Mouse (Mus musculus): ENCODE data around the gene Vmn1r163. TPM values are rescaled to one million over a fixed set of nuclear protein-coding genes. Genes with fewer than 3 reads are reported as not detected.

Vmn1r163 gene
- not detected for polyA plus RNA-seq (2014; fragmentation: Illumina TruSeq; extraction: RNeasy Lipid Tissue Mini Kit (QIAGEN cat#74804); ENCODE audit: low read depth, low replicate concordance)

DNA sequence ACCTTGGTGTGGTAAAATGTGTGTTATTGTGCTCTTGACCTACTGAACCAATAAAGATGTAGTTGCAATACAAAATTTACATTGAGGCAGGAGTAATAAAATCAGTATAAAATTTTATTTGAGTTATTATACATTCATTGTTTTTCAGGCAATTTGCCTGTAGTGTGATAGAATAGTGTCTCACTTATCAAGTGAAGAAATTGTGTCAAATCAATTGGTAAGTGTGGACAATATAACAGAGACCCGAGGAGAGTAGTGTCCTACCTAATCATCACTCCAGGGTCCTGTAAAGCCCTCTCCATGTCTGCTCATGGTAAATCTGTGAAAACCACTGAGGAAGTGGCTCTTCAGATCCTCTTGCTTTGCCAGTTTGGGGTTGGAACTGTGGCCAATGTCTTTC is at the start of gene Vmn1r163:
Gene Vmn1r163, plus strand, starts transcription at position 301 of the 400 bp plus-strand sequence.

DNA sequence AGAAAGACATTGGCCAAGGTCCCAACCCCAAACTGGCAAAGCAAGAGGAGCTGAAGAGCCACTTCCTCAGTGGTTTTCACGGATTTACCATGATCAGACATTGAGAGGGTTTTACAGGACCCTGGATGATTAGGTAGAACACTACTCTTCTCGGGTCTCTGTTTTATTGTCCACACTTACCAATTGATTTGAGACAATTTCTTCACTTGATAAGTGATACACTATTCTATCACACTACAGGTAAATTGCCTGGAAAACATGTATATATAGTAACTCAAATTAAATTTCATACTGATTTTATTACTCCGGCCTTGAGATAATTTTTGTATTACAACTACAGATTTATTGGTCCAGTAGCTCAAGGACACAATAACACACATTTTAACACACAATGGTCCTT is 35.5 kb upstream of the Vmn1r163 start, which contains the start of gene Gm4216:
Gene Gm4216, minus strand, starts transcription at position 101 of the 400 bp plus-strand sequence.

DNA sequence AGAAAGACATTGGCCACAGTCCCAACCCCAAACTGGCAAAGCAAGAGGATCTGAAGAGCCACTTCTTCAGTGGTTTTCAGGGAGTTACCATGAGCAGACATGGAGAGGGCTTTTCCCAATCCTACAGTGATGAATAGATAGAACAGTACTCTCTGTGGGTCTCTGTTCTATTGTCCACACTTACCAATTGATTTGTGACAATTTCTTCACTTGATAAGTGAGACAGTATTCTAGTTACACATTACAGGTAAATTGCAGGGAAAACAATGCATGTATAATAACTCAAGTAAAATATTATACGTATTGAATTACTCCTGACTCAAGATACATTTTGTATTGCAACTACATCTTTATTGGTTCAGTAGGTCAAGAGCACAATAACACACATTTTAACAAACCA is 12.0 kb downstream of the Vmn1r163 start, which contains the start of gene Gm8720:
Gene Gm8720, minus strand, starts transcription at position 101 of the 400 bp plus-strand sequence.

Other genes with a start within 250 kb of the Vmn1r163 start
- gene Vmn1r159, start 211.9 kb upstream of the Vmn1r163 start, polyA plus RNA-seq (2014; fragmentation: Illumina TruSeq; extraction: RNeasy Lipid Tissue Mini Kit (QIAGEN cat#74804); ENCODE audit: low read depth, low replicate concordance): not detected
- not detected for gene Vmn1r160, start 184.3 kb upstream of the Vmn1r163 start, polyA plus RNA-seq (2014; fragmentation: Illumina TruSeq; extraction: RNeasy Lipid Tissue Mini Kit (QIAGEN cat#74804); ENCODE audit: low read depth, low replicate concordance)
- not detected for gene Gm4214, start 70.9 kb upstream of the Vmn1r163 start, polyA plus RNA-seq (2014; fragmentation: Illumina TruSeq; extraction: RNeasy Lipid Tissue Mini Kit (QIAGEN cat#74804); ENCODE audit: low read depth, low replicate concordance)
- not detected for gene Gm4216, start 35.6 kb upstream of the Vmn1r163 start, polyA plus RNA-seq (2014; fragmentation: Illumina TruSeq; extraction: RNeasy Lipid Tissue Mini Kit (QIAGEN cat#74804); ENCODE audit: low read depth, low replicate concordance)
- not detected for gene Gm8720, start 11.9 kb downstream of the Vmn1r163 start, polyA plus RNA-seq (2014; fragmentation: Illumina TruSeq; extraction: RNeasy Lipid Tissue Mini Kit (QIAGEN cat#74804); ENCODE audit: low read depth, low replicate concordance)
- gene Gm10662, start 88.9 kb downstream of the Vmn1r163 start, polyA plus RNA-seq (2014; fragmentation: Illumina TruSeq; extraction: RNeasy Lipid Tissue Mini Kit (QIAGEN cat#74804); ENCODE audit: low read depth, low replicate concordance): not detected
- not detected for gene Vmn1r165, start 161.8 kb downstream of the Vmn1r163 start, polyA plus RNA-seq (2014; fragmentation: Illumina TruSeq; extraction: RNeasy Lipid Tissue Mini Kit (QIAGEN cat#74804); ENCODE audit: low read depth, low replicate concordance)
- gene Vmn1r166, start 196.1 kb downstream of the Vmn1r163 start, polyA plus RNA-seq (2014; fragmentation: Illumina TruSeq; extraction: RNeasy Lipid Tissue Mini Kit (QIAGEN cat#74804); ENCODE audit: low read depth, low replicate concordance): not detected
- not detected for gene Gm6902, start 223.4 kb downstream of the Vmn1r163 start, polyA plus RNA-seq (2014; fragmentation: Illumina TruSeq; extraction: RNeasy Lipid Tissue Mini Kit (QIAGEN cat#74804); ENCODE audit: low read depth, low replicate concordance)
- not detected for gene Nlrp4e, start 245.7 kb downstream of the Vmn1r163 start, polyA plus RNA-seq (2014; fragmentation: Illumina TruSeq; extraction: RNeasy Lipid Tissue Mini Kit (QIAGEN cat#74804); ENCODE audit: low read depth, low replicate concordance)

Measured in kidney, adult 10 weeks (tissue).